Mouse (Mus musculus) heart, embryonic 11.5 days (tissue): Measurements from ENCODE around the gene Gbp5. TPM values are rescaled to one million over a fixed set of nuclear protein-coding genes. Genes with fewer than 3 reads are reported as not detected.
A peak's percentile ranks its signal among the peaks of the same experiment; 100 is the strongest.
"Not testable (repeated sequence)": the region's sequence is repeated elsewhere in the genome, so short reads cannot be mapped to it uniquely, and the experiment has no call there.

Experiments
- ATAC-seq: fragments of 200-750 bp; cut with Nextera tagmentation; replicated peaks from 2 replicates; pipeline ENCODE4 v1.8.0; 2017; ENCODE audit warnings: moderate library complexity; ENCODE audit not compliant: insufficient number of reproducible peaks, low FRiP score, low TSS enrichment
- H3K27ac ChIP-seq: fragments of 300-500 bp; sonication (generic); 2 replicates; pipeline ENCODE4 v1.5.1; 2014; ENCODE audit warnings: mild to moderate bottlenecking, low read depth, low read length
- H3K27me3 ChIP-seq: fragments of 300-500 bp; sonication (generic); 2 replicates; pipeline ENCODE4 v1.6.1; 2014; ENCODE audit warnings: mild to moderate bottlenecking, low read length, mixed read lengths; ENCODE audit not compliant: control insufficient read depth, insufficient read depth
- H3K36me3 ChIP-seq: fragments of 300-500 bp; sonication (generic); 2 replicates; pipeline ENCODE4 v1.6.1; 2014; ENCODE audit warnings: mild to moderate bottlenecking, low read length, moderate library complexity, mixed read lengths; ENCODE audit not compliant: control insufficient read depth, insufficient read depth
- H3K4me1 ChIP-seq: fragments of 300-500 bp; sonication (generic); 2 replicates; pipeline ENCODE4 v1.6.1; 2014; ENCODE audit warnings: low read length; ENCODE audit not compliant: control insufficient read depth, insufficient read depth
- H3K4me2 ChIP-seq: fragments of 300-500 bp; sonication (generic); 2 replicates; pipeline ENCODE4 v1.6.1; 2014; ENCODE audit warnings: mild to moderate bottlenecking, moderate library complexity
- H3K4me3 ChIP-seq: fragments of 300-500 bp; sonication (generic); 2 replicates; pipeline ENCODE4 v1.5.1; 2014; ENCODE audit warnings: low read depth, low read length
- H3K9ac ChIP-seq: fragments of 300-500 bp; sonication (generic); 2 replicates; pipeline ENCODE4 v1.6.1; 2014; ENCODE audit warnings: mild to moderate bottlenecking, low read depth, low read length, moderate library complexity
- H3K9me3 ChIP-seq: fragments of 300-500 bp; sonication (generic); replicated peaks from 2 replicates; pipeline ENCODE4 v1.6.1; 2016; ENCODE audit warnings: low read length; ENCODE audit not compliant: control insufficient read depth
- WGBS: fragments of 180-500 bp; shearing (Covaris S2); extraction: QIAGEN DNeasy Blood & Tissue Kit; methylation state at CpG from one replicate; pipeline ENCODE4 v1.1.7; 2014; ENCODE audit not compliant: insufficient replicate concordance; 5-methylcytosine and 5-hydroxymethylcytosine counted together
- polyA plus RNA-seq: library from polyadenylated mRNA; unstranded; fragments of >200 nt; fragmentation: Nextera tagmentation; extraction: Ambion mirVana; gene quantifications from 2 replicates; pipeline ENCODE4 v1.2.1, GENCODE M21; 2014

Gbp5 gene
- polyA plus RNA-seq, 1 experiment from 2014 or later = not detected

DNA sequence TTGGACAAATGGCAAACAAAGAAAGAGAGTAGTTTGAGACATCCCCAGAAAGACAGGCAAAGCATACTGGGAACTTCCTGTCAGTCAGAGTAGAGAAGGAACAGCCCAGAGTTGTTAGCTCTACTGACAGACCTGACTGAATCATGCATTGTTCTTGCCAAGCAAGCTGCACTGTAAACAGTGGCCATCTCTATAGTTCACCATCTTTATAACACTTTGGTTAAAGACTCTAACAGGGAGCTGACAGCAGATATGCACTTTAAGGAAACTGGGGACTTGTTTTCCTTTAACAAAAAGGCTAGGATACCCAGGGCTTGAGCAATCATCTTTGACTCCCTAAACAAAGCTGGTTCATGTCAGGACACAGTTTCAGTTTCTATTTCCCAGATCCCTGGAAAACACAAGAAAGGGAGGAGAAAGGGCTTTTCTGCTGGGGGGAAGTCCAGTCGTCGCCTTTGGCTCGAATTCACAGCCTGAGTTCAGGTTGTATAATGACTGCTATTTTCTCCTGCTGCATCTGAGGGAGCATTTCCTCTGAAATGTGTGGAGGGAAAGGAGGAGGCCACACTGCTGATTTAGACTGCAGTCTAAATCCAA, 66.0 kb downstream of the Gbp5 start, which contains the start of gene Gbp3:
Gene Gbp3, plus strand, starts transcription at position 395 of the 597 bp plus-strand sequence.
- 27% methylated on average over 3 of the region's 3 CpGs for WGBS
- Histone ChIP-seq H3K9ac (peak within 1 kb of the TSS; percentile 44; the same call in 1 of the 2 replicates), H3K4me1 (no peaks in the 10 kb centered on the region), H3K4me3 (peak within 1 kb of the TSS; percentile 29), H3K27ac (no peak within 1 kb of the TSS), H3K36me3 (no peaks in the 10 kb centered on the region), H3K27me3 (no peaks in the 10 kb centered on the region), H3K4me2 (peak within 1 kb of the TSS; percentile 52), H3K9me3 (no peaks in the 10 kb centered on the region)
- no peak for ATAC-seq

DNA sequence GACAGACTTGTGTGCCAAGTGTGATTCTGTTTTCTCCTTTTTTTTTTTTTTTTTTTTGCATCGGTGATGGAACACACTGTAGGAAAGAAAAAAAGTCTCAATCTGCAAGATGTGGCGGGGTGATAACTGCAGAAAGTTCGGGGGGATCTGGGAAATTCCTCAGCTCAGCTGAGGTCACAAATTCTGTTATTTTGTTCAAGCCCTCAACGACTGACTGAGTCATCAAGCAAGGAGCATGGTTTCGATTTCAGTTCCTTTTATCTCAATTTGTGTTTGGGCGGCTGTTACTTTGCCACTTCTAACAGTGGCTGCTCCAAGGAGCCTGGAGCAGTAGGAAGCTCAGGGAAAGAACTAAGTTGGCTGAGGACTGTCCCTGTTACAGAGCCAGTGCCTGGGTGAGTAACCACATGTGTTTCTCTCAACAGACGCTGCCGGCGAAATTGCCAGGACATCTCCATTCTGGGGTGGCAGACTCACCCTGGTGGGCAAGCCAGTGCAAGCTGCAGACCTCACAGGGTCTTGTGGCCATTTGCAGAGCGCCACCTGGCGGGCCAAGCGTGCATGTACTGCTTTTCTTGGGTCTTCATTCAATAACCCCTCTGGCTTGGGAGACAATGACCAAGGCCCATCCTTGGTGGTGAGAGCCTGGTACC, 66.6 kb downstream of the Gbp5 start:
- no peak overlapping the region for H3K27ac ChIP-seq
- H3K36me3 ChIP-seq = no peaks in the 10 kb centered on the region
- no peaks in the 10 kb centered on the region for H3K9me3 ChIP-seq
- peak overlapping the region; percentile 44; the same call in 1 of the 2 replicates for H3K9ac ChIP-seq
- peak overlapping the region; percentile 29 for H3K4me3 ChIP-seq
- ATAC-seq = no peak; the same call in 1 of the 2 replicates
- H3K27me3 ChIP-seq = no peaks in the 10 kb centered on the region
- 11% methylated on average over 12 of the region's 12 CpGs for WGBS
- peak overlapping the region; percentile 52 for H3K4me2 ChIP-seq
- H3K4me1 ChIP-seq = no peaks in the 10 kb centered on the region

DNA sequence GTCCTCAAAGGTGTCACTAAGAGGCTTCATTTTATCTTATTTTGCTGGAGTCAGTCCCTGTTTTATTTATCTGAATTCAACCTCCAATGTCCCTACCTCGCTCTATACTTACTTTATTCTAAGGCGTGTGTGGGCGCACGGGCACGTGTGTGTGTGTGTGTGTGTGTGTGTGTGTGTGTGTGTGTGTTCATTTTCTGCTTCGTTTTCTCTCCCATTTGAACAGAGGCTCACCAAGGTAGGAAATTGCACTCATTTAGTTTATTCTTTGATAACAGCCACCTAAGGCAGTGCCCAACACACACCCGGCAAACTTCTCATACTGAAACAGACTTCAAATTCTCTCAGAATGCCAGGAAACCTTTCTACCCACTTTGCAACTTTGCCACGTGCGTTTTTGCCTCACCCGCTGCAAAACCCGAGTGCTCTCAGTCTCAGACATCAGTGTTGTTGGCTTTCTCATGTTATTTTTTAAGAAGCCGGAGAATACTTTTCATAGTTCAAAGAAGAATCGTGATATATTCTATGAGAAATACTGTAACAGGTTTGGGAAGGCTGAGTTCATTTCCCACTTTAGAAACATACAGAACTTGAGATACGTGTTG, 67.4 kb downstream of the Gbp5 start:
- H3K4me3 ChIP-seq = no peak overlapping the region
- H3K27me3 ChIP-seq = no peaks in the 10 kb centered on the region
- H3K36me3 ChIP-seq = no peaks in the 10 kb centered on the region
- H3K9ac ChIP-seq = no peak overlapping the region
- ATAC-seq = no peak
- WGBS = 78% methylated on average over 14 of the region's 14 CpGs
- no peaks in the 10 kb centered on the region for H3K9me3 ChIP-seq
- H3K4me1 ChIP-seq = no peaks in the 10 kb centered on the region
- H3K27ac ChIP-seq = no peak overlapping the region
- H3K4me2 ChIP-seq = no peak overlapping the region

DNA sequence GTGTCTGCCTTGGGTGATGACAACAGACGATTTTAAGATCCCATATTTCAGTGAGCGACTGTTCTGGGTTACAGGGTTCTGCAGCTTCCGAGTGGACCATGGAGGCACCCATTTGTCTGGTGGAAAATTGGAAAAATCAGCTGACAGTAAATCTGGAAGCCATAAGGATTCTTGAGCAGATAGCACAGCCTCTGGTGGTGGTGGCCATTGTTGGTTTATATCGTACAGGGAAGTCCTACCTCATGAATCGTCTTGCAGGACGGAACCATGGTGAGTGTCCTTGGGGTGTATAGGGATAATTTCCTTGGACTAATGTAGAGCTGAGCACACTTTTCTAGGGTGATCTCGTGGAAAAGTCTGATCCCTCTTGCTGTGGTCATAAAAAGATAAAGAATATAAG, 67.9 kb downstream of the Gbp5 start:
- H3K4me2 ChIP-seq = no peak overlapping the region
- H3K36me3 ChIP-seq = no peaks in the 10 kb centered on the region
- WGBS = 75% methylated on average over 7 of the region's 7 CpGs
- no peak overlapping the region for H3K27ac ChIP-seq
- no peak for ATAC-seq
- H3K4me1 ChIP-seq = no peaks in the 10 kb centered on the region
- no peaks in the 10 kb centered on the region for H3K9me3 ChIP-seq
- no peak overlapping the region for H3K9ac ChIP-seq
- no peak overlapping the region for H3K4me3 ChIP-seq
- no peaks in the 10 kb centered on the region for H3K27me3 ChIP-seq

DNA sequence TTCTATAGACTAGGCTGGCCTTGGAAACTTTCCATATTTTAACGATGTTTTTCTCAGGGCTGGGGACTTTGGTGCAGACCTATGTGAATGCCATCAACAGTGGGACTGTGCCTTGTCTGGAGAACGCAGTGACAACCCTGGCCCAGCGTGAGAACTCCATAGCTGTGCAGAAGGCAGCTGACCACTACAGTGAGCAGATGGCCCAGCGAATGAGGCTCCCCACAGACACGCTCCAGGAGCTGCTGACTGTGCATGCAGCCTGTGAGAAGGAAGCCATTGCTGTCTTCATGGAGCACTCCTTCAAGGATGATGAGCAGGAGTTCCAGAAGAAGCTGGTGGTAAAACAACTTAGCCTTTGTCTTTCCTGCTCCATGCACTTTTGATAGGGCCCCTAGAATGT, 73.7 kb downstream of the Gbp5 start:
- ATAC-seq, H3K36me3 ChIP-seq, H3K27me3 ChIP-seq, H3K4me2 ChIP-seq, H3K4me3 ChIP-seq, H3K9me3 ChIP-seq, H3K4me1 ChIP-seq, H3K27ac ChIP-seq, H3K9ac ChIP-seq: not testable (repeated sequence)
- WGBS = 54% methylated on average over 5 of the region's 5 CpGs

DNA sequence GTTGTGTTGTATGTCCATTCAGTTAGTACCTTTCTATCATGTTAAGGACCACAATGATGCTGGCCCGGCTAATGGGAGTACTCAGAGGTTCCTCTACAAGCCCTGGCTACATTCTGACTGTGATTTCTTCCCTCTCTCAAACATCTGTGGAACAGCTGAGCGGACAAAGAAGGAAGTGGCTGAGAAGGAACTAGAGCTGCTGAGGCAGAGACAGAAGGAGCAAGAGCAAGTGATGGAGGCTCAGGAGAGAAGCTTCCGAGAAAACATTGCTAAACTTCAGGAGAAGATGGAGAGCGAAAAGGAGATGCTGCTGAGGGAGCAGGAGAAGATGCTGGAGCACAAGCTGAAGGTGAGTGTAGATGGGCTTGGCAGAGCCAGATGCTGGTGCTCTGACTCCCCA, 77.0 kb downstream of the Gbp5 start:
- H3K9ac ChIP-seq = no peak overlapping the region
- no peaks in the 10 kb centered on the region for H3K9me3 ChIP-seq
- H3K4me3 ChIP-seq = no peak overlapping the region
- no peak for ATAC-seq
- 80% methylated on average over 4 of the region's 4 CpGs for WGBS
- no peak overlapping the region for H3K4me2 ChIP-seq
- H3K27ac ChIP-seq = no peak overlapping the region
- no peaks in the 10 kb centered on the region for H3K36me3 ChIP-seq
- H3K4me1 ChIP-seq = no peaks in the 10 kb centered on the region
- H3K27me3 ChIP-seq = no peaks in the 10 kb centered on the region

Other genes with a start within 250 kb of the Gbp5 start
- gene Pdlim5, start 98.3 kb upstream of the Gbp5 start, polyA plus RNA-seq = 240 and 257 TPM in 2 replicates
- 0.94 and 1.1 TPM in 2 replicates for gene Gbp7, start 36.4 kb downstream of the Gbp5 start, polyA plus RNA-seq
- gene Gbp3, start 66.0 kb downstream of the Gbp5 start, polyA plus RNA-seq = 0.65 and 0.79 TPM in 2 replicates
- not detected in 2 replicates for gene Gbp2b, start 100.9 kb downstream of the Gbp5 start, polyA plus RNA-seq
- gene Gbp2, start 126.6 kb downstream of the Gbp5 start, polyA plus RNA-seq = 0.97 and 1.1 TPM in 2 replicates
- 9.5 and 11.3 TPM in 2 replicates for gene Kyat3, start 207.1 kb downstream of the Gbp5 start, polyA plus RNA-seq